Mouse (Mus musculus) neural tube, embryonic 15.5 days (tissue): ENCODE results near the gene Adgrl4. TPM values are rescaled to one million over a fixed set of nuclear protein-coding genes. Genes with fewer than 3 reads are reported as not detected.

Experiments
- ATAC-seq: fragments of 200-750 bp; cut with Nextera tagmentation; 2 replicates; pipeline ENCODE4 v1.8.0; 2017; ENCODE audit warnings: mild to moderate bottlenecking, moderate TSS enrichment, moderate library complexity; ENCODE audit not compliant: low FRiP score
- H3K27ac ChIP-seq: fragments of 300-500 bp; sonication (generic); replicated peaks from 2 replicates; pipeline ENCODE4 v1.5.1; 2015; ENCODE audit warnings: mild to moderate bottlenecking, inconsistent platforms
- H3K27me3 ChIP-seq: fragments of 300-500 bp; sonication (generic); replicated peaks from 2 replicates; pipeline ENCODE4 v1.6.1; 2015; ENCODE audit warnings: inconsistent platforms
- H3K36me3 ChIP-seq: fragments of 300-500 bp; sonication (generic); 2 replicates; pipeline ENCODE4 v1.6.1; 2015; ENCODE audit warnings: inconsistent platforms
- H3K4me1 ChIP-seq: fragments of 300-500 bp; sonication (generic); 2 replicates; pipeline ENCODE4 v1.6.1; 2015; ENCODE audit warnings: inconsistent platforms
- H3K4me2 ChIP-seq: fragments of 300-500 bp; sonication (generic); 2 replicates; pipeline ENCODE4 v1.6.1; 2015; ENCODE audit warnings: inconsistent platforms, mild to moderate bottlenecking, moderate library complexity
- H3K4me3 ChIP-seq: fragments of 300-500 bp; sonication (generic); replicated peaks from 2 replicates; pipeline ENCODE4 v1.5.1; 2015; ENCODE audit warnings: mild to moderate bottlenecking, inconsistent platforms
- H3K9ac ChIP-seq: fragments of 300-500 bp; sonication (generic); replicated peaks from 2 replicates; pipeline ENCODE4 v1.6.1; 2015; ENCODE audit warnings: mild to moderate bottlenecking, inconsistent platforms
- H3K9me3 ChIP-seq: fragments of 300-500 bp; sonication (generic); replicated peaks from 2 replicates; pipeline ENCODE4 v1.6.1; 2016; ENCODE audit warnings: inconsistent platforms
- WGBS: fragments of 180-500 bp; shearing (Covaris S2); methylation state at CpG from one replicate; pipeline ENCODE4 v1.1.7; 2015; ENCODE audit warnings: mixed read lengths; 5-methylcytosine and 5-hydroxymethylcytosine counted together
- polyA plus RNA-seq: library from polyadenylated mRNA; unstranded; fragments of >200 nt; fragmentation: Nextera tagmentation; extraction: Ambion mirVana; gene quantifications from 2 replicates; pipeline ENCODE4 v1.2.1, GENCODE M21; 2015

Adgrl4 gene
- polyA plus RNA-seq, 1 experiment from 2014 or later: 12.2 TPM

- WGBS: 78% methylated on average over 5 of the region's 5 CpGs
- Histone ChIP-seq H3K4me2 (no peak overlapping the region; the same call in 1 of the 2 replicates), H3K9ac (no peak overlapping the region), H3K27ac (no peak overlapping the region), H3K36me3 (no peaks in the 10 kb centered on the region), H3K9me3 (no peaks in the 10 kb centered on the region), H3K4me1 (0 out of 2 replicates have a peak, but pooled peaks cover 5% of the 10 kb centered on the region), H3K27me3 (no peaks in the 10 kb centered on the region), H3K4me3 (no peak overlapping the region)
- no peak for ATAC-seq
Observed at GRCm38 (mm10) chr3:151438364-151438763, 677 bp downstream of the Adgrl4 start.

- no peak overlapping the region for H3K9ac ChIP-seq
- no peaks in the 10 kb centered on the region for H3K9me3 ChIP-seq
- no peaks in the 10 kb centered on the region for H3K36me3 ChIP-seq
- WGBS: 68% methylated on average over 2 of the region's 2 CpGs
- H3K4me3 ChIP-seq: no peak overlapping the region
- H3K27me3 ChIP-seq: no peaks in the 10 kb centered on the region
- no peak overlapping the region for H3K4me2 ChIP-seq
- no peak overlapping the region for H3K27ac ChIP-seq
- H3K4me1 ChIP-seq: 0 out of 2 replicates have a peak, but pooled peaks cover 5% of the 10 kb centered on the region
- no peak for ATAC-seq
Observed at GRCm38 (mm10) chr3:151439976-151440375, 2.3 kb downstream of the Adgrl4 start.

GRCm38 (mm10) chr3:151442026-151442425 lies 4.3 kb downstream of the Adgrl4 start:
- 0 out of 2 replicates have a peak, but pooled peaks cover 5% of the 10 kb centered on the region for H3K4me1 ChIP-seq
- no peaks in the 10 kb centered on the region for H3K9me3 ChIP-seq
- no peaks in the 10 kb centered on the region for H3K36me3 ChIP-seq
- no peak overlapping the region for H3K9ac ChIP-seq
- H3K4me3 ChIP-seq: no peak overlapping the region
- no peak overlapping the region for H3K4me2 ChIP-seq
- WGBS: 85% methylated on average over 2 of the region's 2 CpGs
- no peaks in the 10 kb centered on the region for H3K27me3 ChIP-seq
- H3K27ac ChIP-seq: no peak overlapping the region
- ATAC-seq: no peak

GRCm38 (mm10) chr3:151443486-151443885 lies 5.8 kb downstream of the Adgrl4 start:
- H3K9ac ChIP-seq: no peak overlapping the region
- H3K9me3 ChIP-seq: no peaks in the 10 kb centered on the region
- no peak for ATAC-seq
- no peaks in the 10 kb centered on the region for H3K27me3 ChIP-seq
- H3K36me3 ChIP-seq: no peaks in the 10 kb centered on the region
- no peak overlapping the region for H3K27ac ChIP-seq
- H3K4me2 ChIP-seq: no peak overlapping the region
- no peak overlapping the region for H3K4me3 ChIP-seq
- 81% methylated on average over 5 of the region's 5 CpGs for WGBS
- no peaks in the 10 kb centered on the region for H3K4me1 ChIP-seq

- no peak overlapping the region for H3K4me3 ChIP-seq
- H3K9ac ChIP-seq: no peak overlapping the region
- H3K4me2 ChIP-seq: no peak overlapping the region
- WGBS: 94% methylated on average over 4 of the region's 4 CpGs
- H3K9me3 ChIP-seq: no peaks in the 10 kb centered on the region
- no peak overlapping the region for H3K27ac ChIP-seq
- H3K36me3 ChIP-seq: no peaks in the 10 kb centered on the region
- no peaks in the 10 kb centered on the region for H3K27me3 ChIP-seq
- no peaks in the 10 kb centered on the region for H3K4me1 ChIP-seq
- ATAC-seq: no peak
Observed at GRCm38 (mm10) chr3:151444284-151444683, 6.6 kb downstream of the Adgrl4 start.

- no peak overlapping the region for H3K27ac ChIP-seq
- no peaks in the 10 kb centered on the region for H3K4me1 ChIP-seq
- H3K36me3 ChIP-seq: no peaks in the 10 kb centered on the region
- no peaks in the 10 kb centered on the region for H3K27me3 ChIP-seq
- no peaks in the 10 kb centered on the region for H3K9me3 ChIP-seq
- H3K9ac ChIP-seq: no peak overlapping the region
- WGBS: 57% methylated on average over 2 of the region's 2 CpGs
- ATAC-seq: no peak
- no peak overlapping the region for H3K4me2 ChIP-seq
- no peak overlapping the region for H3K4me3 ChIP-seq
Observed at GRCm38 (mm10) chr3:151445936-151446335, 8.2 kb downstream of the Adgrl4 start.

GRCm38 (mm10) chr3:151454985-151455701 lies 17.5 kb downstream of the Adgrl4 start:
- Histone ChIP-seq H3K36me3 (no peaks in the 10 kb centered on the region), H3K27ac (no peak overlapping the region), H3K9me3 (no peaks in the 10 kb centered on the region), H3K9ac (no peak overlapping the region), H3K4me2 (no peak overlapping the region), H3K4me3 (no peak overlapping the region), H3K27me3 (no peaks in the 10 kb centered on the region), H3K4me1 (no peaks in the 10 kb centered on the region)
- 71% methylated on average over 6 of the region's 6 CpGs for WGBS
- ATAC-seq: no peak

- Histone ChIP-seq H3K4me2 (no peak overlapping the region), H3K36me3 (no peaks in the 10 kb centered on the region), H3K4me1 (no peaks in the 10 kb centered on the region), H3K9me3 (no peaks in the 10 kb centered on the region), H3K4me3 (no peak overlapping the region), H3K27ac (no peak overlapping the region), H3K27me3 (no peaks in the 10 kb centered on the region), H3K9ac (no peak overlapping the region)
- 85% methylated on average over 3 of the region's 3 CpGs for WGBS
- ATAC-seq: no peak
Observed at GRCm38 (mm10) chr3:151459430-151460190, 21.9 kb downstream of the Adgrl4 start.

- H3K27me3 ChIP-seq: no peaks in the 10 kb centered on the region
- H3K9me3 ChIP-seq: no peaks in the 10 kb centered on the region
- H3K27ac ChIP-seq: no peak overlapping the region
- no peak overlapping the region for H3K9ac ChIP-seq
- H3K4me3 ChIP-seq: no peak overlapping the region
- WGBS: 63% methylated on average over 4 of the region's 4 CpGs
- H3K36me3 ChIP-seq: no peaks in the 10 kb centered on the region
- ATAC-seq: no peak
- H3K4me1 ChIP-seq: no peaks in the 10 kb centered on the region
- H3K4me2 ChIP-seq: no peak overlapping the region
Observed at GRCm38 (mm10) chr3:151465215-151465614, 27.5 kb downstream of the Adgrl4 start.

GRCm38 (mm10) chr3:151488853-151489252 lies 51.2 kb downstream of the Adgrl4 start:
- Histone ChIP-seq H3K36me3 (no peaks in the 10 kb centered on the region), H3K27ac (no peak overlapping the region), H3K4me3 (no peak overlapping the region), H3K4me1 (no peaks in the 10 kb centered on the region), H3K9ac (no peak overlapping the region), H3K9me3 (no peaks in the 10 kb centered on the region), H3K4me2 (no peak overlapping the region), H3K27me3 (no peaks in the 10 kb centered on the region)
- 96% methylated on average over 4 of the region's 4 CpGs for WGBS
- no peak for ATAC-seq

- no peak overlapping the region for H3K27ac ChIP-seq
- no peaks in the 10 kb centered on the region for H3K4me1 ChIP-seq
- H3K27me3 ChIP-seq: no peaks in the 10 kb centered on the region
- H3K9ac ChIP-seq: no peak overlapping the region
- WGBS: 96% methylated on average over 3 of the region's 3 CpGs
- no peak overlapping the region for H3K4me3 ChIP-seq
- H3K4me2 ChIP-seq: no peak overlapping the region
- ATAC-seq: no peak
- H3K36me3 ChIP-seq: no peaks in the 10 kb centered on the region
- H3K9me3 ChIP-seq: no peaks in the 10 kb centered on the region
Observed at GRCm38 (mm10) chr3:151505606-151506005, 67.9 kb downstream of the Adgrl4 start.

GRCm38 (mm10) chr3:151511184-151511583 lies 73.5 kb downstream of the Adgrl4 start:
- no peaks in the 10 kb centered on the region for H3K27me3 ChIP-seq
- 91% methylated on average over 5 of the region's 5 CpGs for WGBS
- H3K4me1 ChIP-seq: no peaks in the 10 kb centered on the region
- no peaks in the 10 kb centered on the region for H3K9me3 ChIP-seq
- H3K4me3 ChIP-seq: no peak overlapping the region
- ATAC-seq: no peak
- no peaks in the 10 kb centered on the region for H3K36me3 ChIP-seq
- no peak overlapping the region for H3K9ac ChIP-seq
- H3K4me2 ChIP-seq: no peak overlapping the region
- no peak overlapping the region for H3K27ac ChIP-seq
